Mouse (Mus musculus) right cerebral cortex, postnatal 4 days (tissue): ENCODE results near the gene Cd6.

Source experiments
- DNase-seq: peaks from one replicate; pipeline ENCODE4 v3.0.0-alpha.2; 2022

Gene Cd6

DNA sequence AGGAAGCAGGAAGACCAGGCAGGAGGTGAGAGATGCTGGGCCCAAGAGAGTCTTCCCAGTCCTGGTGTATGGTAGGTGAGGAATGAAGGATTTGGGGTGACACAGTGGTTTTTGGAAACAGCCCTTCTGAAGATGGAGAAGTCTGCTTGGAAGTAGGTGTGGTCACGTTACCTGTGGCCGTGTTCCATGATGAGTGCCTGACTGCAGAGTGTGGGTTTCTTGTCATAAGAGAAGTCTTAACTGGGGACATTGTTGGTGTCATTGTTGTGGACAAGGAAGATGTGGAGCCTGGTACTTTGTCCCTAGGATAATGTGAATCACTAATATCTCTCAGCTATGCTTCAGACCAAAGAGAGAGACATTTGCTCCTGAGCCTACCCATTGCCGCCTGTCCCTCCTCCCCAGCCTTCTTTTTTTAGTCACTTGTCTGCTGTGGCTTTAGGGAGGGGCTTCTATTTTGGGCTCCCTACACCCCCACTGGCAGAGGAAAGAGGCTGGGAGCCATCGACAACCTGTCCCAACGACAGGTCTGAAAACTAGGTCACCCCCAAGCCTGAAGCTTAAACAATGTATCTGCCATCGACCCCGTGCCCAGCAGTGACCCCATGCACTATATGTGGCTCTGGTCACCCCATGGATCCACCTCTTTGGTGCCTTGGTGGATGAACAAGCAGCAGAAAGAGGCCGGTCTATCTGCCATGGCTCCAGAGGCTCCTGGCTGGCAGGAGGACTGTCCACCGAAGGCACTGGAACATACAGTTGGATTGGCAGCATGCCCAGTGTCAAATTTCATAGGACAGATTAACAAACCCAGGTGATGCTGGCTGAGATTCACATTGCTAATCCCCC lies 69.7 kb downstream of the Cd6 start:
- DNase-seq: no peak

- DNase-seq: no peak
Measured at GRCm38 (mm10) chr19:10759525-10759924, 70.3 kb downstream of the Cd6 start.

DNA sequence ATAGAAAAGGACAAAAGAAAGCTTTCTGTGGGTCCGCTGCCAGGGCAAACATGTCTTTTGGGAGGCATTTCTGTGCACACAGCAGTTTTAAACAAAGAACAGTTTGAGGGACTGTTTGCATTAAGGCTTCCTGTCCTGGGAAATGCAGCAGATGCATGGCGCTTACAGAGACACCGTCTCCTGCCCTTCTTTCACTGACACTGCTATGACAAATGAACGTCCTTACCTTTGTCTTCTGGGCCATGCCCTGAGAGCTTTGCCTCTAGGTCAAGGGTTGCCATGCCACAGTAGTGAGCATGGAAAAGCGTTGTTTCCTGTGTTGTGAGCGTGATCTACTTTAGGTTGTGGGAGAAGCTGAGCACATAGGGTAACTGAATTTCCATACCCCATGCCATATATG lies 71.2 kb downstream of the Cd6 start:
- DNase-seq: no peak

GRCm38 (mm10) chr19:10757526-10757925 lies 72.3 kb downstream of the Cd6 start:
- DNase-seq: no peak

- no peak for DNase-seq
Measured at GRCm38 (mm10) chr19:10757125-10757524, 72.7 kb downstream of the Cd6 start.

GRCm38 (mm10) chr19:10752646-10753045 lies 77.2 kb downstream of the Cd6 start:
- no peak for DNase-seq

GRCm38 (mm10) chr19:10752106-10752505 lies 77.8 kb downstream of the Cd6 start:
- DNase-seq: no peak

DNA sequence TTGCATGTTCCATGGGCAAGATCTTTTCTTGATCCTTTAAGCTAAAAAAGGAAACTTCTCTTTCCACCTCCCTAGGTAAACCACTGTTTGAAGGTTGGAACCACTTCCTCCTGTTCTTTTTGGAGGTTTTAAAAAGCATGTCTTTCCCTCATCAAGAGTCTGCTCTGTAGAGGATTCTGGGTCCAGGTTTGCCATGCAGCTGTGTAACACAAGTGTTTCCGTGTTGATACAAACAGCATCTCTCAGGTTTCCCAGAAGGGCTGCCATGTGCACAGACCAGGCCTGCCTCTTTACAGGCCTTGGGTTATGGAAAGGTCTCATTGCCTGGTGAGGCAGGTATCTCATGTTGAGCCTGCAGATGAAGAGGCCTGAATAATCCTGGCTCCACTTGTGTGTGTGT lies 78.3 kb downstream of the Cd6 start:
- DNase-seq: no peak

GRCm38 (mm10) chr19:10750161-10750560 lies 79.7 kb downstream of the Cd6 start:
- DNase-seq: no peak

GRCm38 (mm10) chr19:10749295-10749694 lies 80.6 kb downstream of the Cd6 start:
- no peak for DNase-seq

- DNase-seq: no peak
Measured at GRCm38 (mm10) chr19:10748401-10749102, 81.3 kb downstream of the Cd6 start.

- no peak for DNase-seq
Measured at GRCm38 (mm10) chr19:10747718-10748117, 82.1 kb downstream of the Cd6 start.

- DNase-seq: no peak
Measured at GRCm38 (mm10) chr19:10747182-10747581, 82.7 kb downstream of the Cd6 start.

GRCm38 (mm10) chr19:10742565-10742964 lies 87.3 kb downstream of the Cd6 start:
- no peak for DNase-seq

DNA sequence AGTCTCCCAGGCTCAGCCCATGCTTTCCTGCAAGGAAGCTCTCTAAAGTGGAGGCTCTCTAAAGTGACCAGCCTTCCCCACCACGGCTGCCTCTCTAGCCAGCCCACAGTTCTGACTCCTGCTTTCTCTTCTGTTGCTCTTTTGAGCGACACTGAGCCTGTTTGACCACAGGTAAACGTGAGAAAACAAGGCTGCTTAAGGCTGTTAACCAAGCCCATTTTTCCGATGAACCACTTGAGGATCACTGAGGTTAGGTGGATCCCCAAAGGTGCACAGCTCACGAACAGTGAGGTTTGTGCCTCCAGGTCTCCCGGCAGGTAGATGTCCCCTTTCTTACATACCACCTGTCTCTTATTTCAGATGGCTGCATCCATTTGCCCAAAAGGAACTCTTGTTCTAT lies 87.7 kb downstream of the Cd6 start:
- no peak for DNase-seq

- no peak for DNase-seq
Measured at GRCm38 (mm10) chr19:10740641-10741440, 89.0 kb downstream of the Cd6 start.

DNA sequence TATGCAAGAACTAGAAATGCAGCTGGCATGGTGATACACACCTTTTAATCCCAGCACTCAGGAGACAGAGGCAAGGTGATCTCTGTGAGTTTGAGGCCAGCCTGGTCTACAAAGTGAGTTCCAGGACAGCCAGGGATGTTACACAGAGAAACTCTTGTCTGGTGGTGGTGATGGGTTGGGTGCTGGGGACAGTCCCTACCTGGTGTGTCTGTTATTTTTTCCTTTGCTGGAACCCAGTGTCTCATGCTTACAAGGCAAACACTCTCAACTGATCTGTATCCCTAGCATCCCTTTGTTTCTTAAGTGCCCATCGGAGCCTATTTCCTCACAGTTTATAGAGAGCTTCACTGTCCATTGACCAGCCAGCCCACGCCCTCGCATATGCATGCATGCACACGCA lies 89.9 kb downstream of the Cd6 start:
- no peak for DNase-seq
